Mouse (Mus musculus) hindbrain, postnatal 0 days (tissue): ENCODE data around the gene A930018P22Rik. TPM values are rescaled to one million over a fixed set of nuclear protein-coding genes. Genes with fewer than 3 reads are reported as not detected.
A peak's percentile ranks its signal among the peaks of the same experiment; 100 is the strongest.

Source experiments
- ATAC-seq: fragments of 200-750 bp; cut with Nextera tagmentation; 2 replicates; pipeline ENCODE4 v1.8.0; 2017; ENCODE audit warnings: mild to moderate bottlenecking, moderate TSS enrichment, moderate library complexity
- DNase-seq: peaks from one replicate; pipeline ENCODE4 v3.0.0-alpha.2; 2015; ENCODE audit warnings: low spot score
- H3K27ac ChIP-seq: fragments of 300-500 bp; sonication (generic); 2 replicates; pipeline ENCODE4 v1.5.1; 2014; ENCODE audit warnings: mild to moderate bottlenecking
- H3K27me3 ChIP-seq: fragments of 300-500 bp; sonication (generic); 2 replicates; pipeline ENCODE4 v1.6.1; 2014; ENCODE audit warnings: low read length, mixed read lengths; ENCODE audit not compliant: insufficient read depth
- H3K36me3 ChIP-seq: fragments of 300-500 bp; sonication (generic); 2 replicates; pipeline ENCODE4 v1.6.1; 2014; ENCODE audit warnings: low read length, mixed read lengths; ENCODE audit not compliant: insufficient read depth
- H3K4me1 ChIP-seq: fragments of 300-500 bp; sonication (generic); 2 replicates; pipeline ENCODE4 v1.6.1; 2014; ENCODE audit warnings: antibody characterized with exemption, low read length, mixed read lengths; ENCODE audit not compliant: insufficient read depth
- H3K4me2 ChIP-seq: fragments of 300-500 bp; sonication (generic); 2 replicates; pipeline ENCODE4 v1.6.1; 2014; ENCODE audit warnings: low read depth, mild to moderate bottlenecking, low read length, moderate library complexity, mixed read lengths
- H3K4me3 ChIP-seq: fragments of 300-500 bp; sonication (generic); 2 replicates; pipeline ENCODE4 v1.5.1; 2014; ENCODE audit warnings: low read length
- H3K9ac ChIP-seq: fragments of 300-500 bp; sonication (generic); replicated peaks from 2 replicates; pipeline ENCODE4 v1.6.1; 2014; ENCODE audit warnings: mild to moderate bottlenecking, low read length, moderate library complexity, mixed read lengths
- H3K9me3 ChIP-seq: fragments of 300-500 bp; sonication (generic); 2 replicates; pipeline ENCODE4 v1.6.1; 2016; ENCODE audit warnings: low read length, mixed read lengths
- CTCF ChIP-seq: IDR thresholded peaks from 2 replicates; pipeline ENCODE4 v1.5.1; 2016; ENCODE audit warnings: antibody characterized with exemption, control low read depth, low read depth
- WGBS: fragments of 180-500 bp; shearing (Covaris S2); extraction: QIAGEN DNeasy Blood & Tissue Kit; methylation state at CpG from one replicate; pipeline ENCODE4 v1.1.7; 2014; 5-methylcytosine and 5-hydroxymethylcytosine counted together
- polyA plus RNA-seq: library from polyadenylated mRNA; unstranded; fragments of >200 nt; fragmentation: Nextera tagmentation; extraction: Ambion mirVana; gene quantifications from 2 replicates; pipeline ENCODE4 v1.2.1, GENCODE M21; 2015
- total RNA-seq: library from RNA; depleted of rRNA; stranded (reverse); fragments of >200 nt; gene quantifications from 2 replicates; pipeline ENCODE4 v1.2.3, GENCODE M21; 2014

A930018P22Rik gene
- total and polyA plus RNA-seq, 2 experiments from 2014 or later = 0.31 TPM; not detected in 1

DNA sequence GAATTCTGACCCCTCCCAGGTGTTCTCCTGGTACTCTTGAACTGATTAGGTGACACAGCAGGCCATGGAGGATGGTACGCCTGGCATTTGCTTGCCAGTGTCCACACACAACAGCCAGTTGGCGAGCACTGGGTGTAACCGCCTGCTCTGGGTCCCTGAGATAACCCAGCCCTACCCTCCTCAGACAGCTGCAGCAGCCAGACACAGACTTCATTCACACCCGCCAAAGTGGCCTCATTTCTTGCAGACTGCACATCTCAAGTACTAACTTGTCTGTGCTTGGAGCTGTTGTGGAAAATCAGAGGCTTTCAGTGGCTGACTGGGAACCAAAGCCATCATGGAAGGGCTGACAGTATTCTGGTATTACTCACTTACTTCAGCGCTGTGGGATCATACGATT lies 7.6 kb downstream of the A930018P22Rik start:
- DNase-seq (no peak), ATAC-seq (no peak)
- Histone ChIP-seq H3K36me3 (no peaks in the 10 kb centered on the region), H3K4me3 (no peak overlapping the region), H3K27ac (no peak overlapping the region), H3K27me3 (no peaks in the 10 kb centered on the region), H3K9me3 (no peaks in the 10 kb centered on the region), H3K4me1 (no peaks in the 10 kb centered on the region), H3K9ac (no peak overlapping the region), H3K4me2 (no peak overlapping the region)
- WGBS = 89% methylated on average over 6 of the region's 6 CpGs
- TF ChIP-seq CTCF = no peak

DNA sequence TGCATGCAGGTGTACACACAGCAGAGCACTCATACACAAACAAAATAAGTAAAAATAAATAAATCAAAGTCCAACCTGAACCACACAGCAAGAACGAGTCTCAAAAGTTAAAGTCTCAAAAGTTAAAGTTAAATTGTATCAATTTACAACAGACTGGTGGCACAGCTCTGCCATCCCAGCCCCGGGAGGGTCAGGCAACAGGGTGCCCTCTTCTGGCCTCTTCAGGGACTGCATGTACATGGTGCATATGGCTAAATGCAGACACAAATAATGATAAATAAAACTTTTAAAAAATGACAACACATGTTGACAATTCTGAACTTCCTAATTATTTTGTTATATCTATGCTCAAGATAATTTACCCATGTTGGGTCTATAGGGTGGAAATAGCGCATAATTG lies 8.4 kb downstream of the A930018P22Rik start:
- Histone ChIP-seq H3K9ac (no peak overlapping the region), H3K4me1 (no peaks in the 10 kb centered on the region), H3K9me3 (no peaks in the 10 kb centered on the region), H3K4me3 (no peak overlapping the region), H3K27me3 (no peaks in the 10 kb centered on the region), H3K27ac (no peak overlapping the region), H3K36me3 (no peaks in the 10 kb centered on the region), H3K4me2 (no peak overlapping the region)
- WGBS = 65% methylated on average over 3 of the region's 3 CpGs
- ATAC-seq (no peak), DNase-seq (peak; percentile 31)
- TF ChIP-seq CTCF = peak; percentile 65

- no peak overlapping the region for H3K27ac ChIP-seq
- DNase-seq (no peak), ATAC-seq (no peak)
- H3K9me3 ChIP-seq = no peaks in the 10 kb centered on the region
- no peak overlapping the region for H3K9ac ChIP-seq
- no peaks in the 10 kb centered on the region for H3K36me3 ChIP-seq
- H3K27me3 ChIP-seq = no peaks in the 10 kb centered on the region
- no peak for TF ChIP-seq CTCF
- H3K4me3 ChIP-seq = no peak overlapping the region
- H3K4me1 ChIP-seq = no peaks in the 10 kb centered on the region
- WGBS = 77% methylated on average over 7 of the region's 7 CpGs
- no peak overlapping the region for H3K4me2 ChIP-seq
Measured at GRCm38 (mm10) chr2:104132266-104132859, 9.8 kb downstream of the A930018P22Rik start.

DNA sequence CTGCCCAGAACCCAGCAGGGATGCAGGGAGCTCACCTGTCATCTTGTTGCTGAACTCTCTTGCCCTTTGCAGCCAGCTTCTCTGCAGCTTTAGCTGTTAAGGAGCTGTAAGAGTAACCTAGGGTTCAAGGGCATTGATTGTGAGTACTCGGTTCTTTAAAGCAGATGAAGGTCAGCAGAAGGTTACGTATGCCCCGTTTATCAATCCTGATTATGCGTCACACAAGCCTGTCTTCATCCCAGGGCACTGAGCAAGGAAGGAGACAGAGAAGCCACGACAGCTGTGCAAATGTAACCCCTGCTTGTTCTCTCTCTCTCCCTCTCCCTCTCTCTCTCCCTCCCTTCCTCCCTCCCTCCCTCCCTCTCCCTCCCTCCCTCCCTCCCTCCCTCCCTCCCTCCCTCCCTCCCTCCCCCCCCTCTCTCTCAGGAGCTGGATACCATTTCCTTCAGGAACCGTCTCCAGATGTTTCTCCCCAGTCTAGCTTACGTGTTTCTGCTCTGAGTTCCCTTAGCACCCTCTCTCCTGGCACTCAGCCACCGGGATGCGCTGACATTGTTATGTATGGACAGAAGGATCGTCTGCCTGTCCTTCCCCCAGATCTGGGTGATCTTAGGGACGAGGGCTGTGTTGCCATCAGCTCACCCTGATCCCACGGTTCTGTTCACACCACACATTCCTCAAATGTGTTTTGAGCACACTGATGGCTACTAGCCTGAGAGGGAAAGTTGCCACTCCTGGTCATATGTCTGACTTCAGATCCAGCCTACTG lies 10.7 kb downstream of the A930018P22Rik start:
- ATAC-seq = no peak
- 41% methylated on average over 11 of the region's 12 CpGs for WGBS
- H3K27ac ChIP-seq = no peak overlapping the region
- no peak overlapping the region for H3K4me3 ChIP-seq
- H3K9ac ChIP-seq = no peak overlapping the region
- no peak for DNase-seq
- H3K36me3 ChIP-seq = no peaks in the 10 kb centered on the region
- no peak overlapping the region for H3K4me2 ChIP-seq
- no peak for TF ChIP-seq CTCF
- H3K4me1 ChIP-seq = no peaks in the 10 kb centered on the region
- H3K27me3 ChIP-seq = no peaks in the 10 kb centered on the region
- no peaks in the 10 kb centered on the region for H3K9me3 ChIP-seq

- Histone ChIP-seq H3K4me1 (no peaks in the 10 kb centered on the region), H3K4me3 (no peak overlapping the region), H3K27me3 (no peaks in the 10 kb centered on the region), H3K9me3 (no peaks in the 10 kb centered on the region), H3K9ac (no peak overlapping the region), H3K27ac (no peak overlapping the region), H3K4me2 (no peak overlapping the region), H3K36me3 (no peaks in the 10 kb centered on the region)
- WGBS = 48% methylated on average over 8 of the region's 8 CpGs
- DNase-seq (peak; percentile 91), ATAC-seq (peak; percentile 83)
- peak; percentile 96 for TF ChIP-seq CTCF
Measured at GRCm38 (mm10) chr2:104134150-104135056, 11.8 kb downstream of the A930018P22Rik start.

DNA sequence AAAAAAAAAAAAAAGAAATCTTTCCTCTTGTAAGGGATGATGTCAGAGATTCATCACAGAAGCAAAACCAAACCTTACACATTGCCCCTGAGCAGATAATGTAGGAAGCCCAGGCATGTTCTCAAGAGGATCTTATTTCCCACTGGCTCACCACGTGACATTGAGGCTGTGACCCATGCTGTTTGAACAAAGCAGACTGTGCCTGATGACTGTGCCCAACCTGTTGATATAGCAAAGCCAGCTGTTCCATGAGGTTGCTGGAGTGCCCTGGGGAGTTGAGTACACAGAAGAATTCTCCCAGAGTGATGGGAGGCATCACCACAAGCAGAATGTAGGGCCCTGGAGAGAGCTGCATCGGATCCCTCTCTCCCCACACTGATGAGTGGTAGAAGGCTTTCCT lies 13.4 kb downstream of the A930018P22Rik start:
- DNase-seq = no peak

More for the DNA sequence above, 13.4 kb downstream of the A930018P22Rik start:
- H3K4me1 ChIP-seq = no peaks in the 10 kb centered on the region
- no peaks in the 10 kb centered on the region for H3K36me3 ChIP-seq
- no peak overlapping the region for H3K9ac ChIP-seq
- TF ChIP-seq CTCF = no peak
- H3K4me3 ChIP-seq = no peak overlapping the region
- ATAC-seq = no peak
- H3K27ac ChIP-seq = no peak overlapping the region
- H3K9me3 ChIP-seq = no peaks in the 10 kb centered on the region
- H3K27me3 ChIP-seq = no peaks in the 10 kb centered on the region
- WGBS = 66% methylated on average over 2 of the region's 2 CpGs
- no peak overlapping the region for H3K4me2 ChIP-seq
